Mouse (Mus musculus) limb, embryonic 14.5 days (tissue): ENCODE data around the gene Retnlb. TPM values are rescaled to one million over a fixed set of nuclear protein-coding genes. Genes with fewer than 3 reads are reported as not detected.

Experiments
- ATAC-seq: fragments of 200-750 bp; cut with Nextera tagmentation; 2 replicates; pipeline ENCODE4 v1.8.0; 2017; ENCODE audit warnings: low read depth, moderate number of reproducible peaks, moderate TSS enrichment; ENCODE audit not compliant: low FRiP score
- DNase-seq: peaks from one replicate; pipeline ENCODE4 v3.0.0-alpha.2; 2015; ENCODE audit warnings: low spot score
- H3K27ac ChIP-seq: fragments of 300-500 bp; sonication (generic); replicated peaks from 2 replicates; pipeline ENCODE4 v1.5.1; 2014; ENCODE audit warnings: low read depth, mild to moderate bottlenecking, low read length, moderate library complexity, mixed read lengths
- H3K27me3 ChIP-seq: fragments of 300-500 bp; sonication (generic); 2 replicates; pipeline ENCODE4 v1.6.1; 2014; ENCODE audit warnings: low read length, mixed read lengths; ENCODE audit not compliant: control insufficient read depth, insufficient read depth
- H3K36me3 ChIP-seq: fragments of 300-500 bp; sonication (generic); 2 replicates; pipeline ENCODE4 v1.6.1; 2014; ENCODE audit warnings: mild to moderate bottlenecking, low read length, moderate library complexity, mixed read lengths; ENCODE audit not compliant: control insufficient read depth, insufficient read depth
- H3K4me1 ChIP-seq: fragments of 300-500 bp; sonication (generic); 2 replicates; pipeline ENCODE4 v1.6.1; 2014; ENCODE audit warnings: antibody characterized with exemption, low read length, mixed read lengths; ENCODE audit not compliant: control insufficient read depth, insufficient read depth
- H3K4me2 ChIP-seq: fragments of 300-500 bp; sonication (generic); replicated peaks from 2 replicates; pipeline ENCODE4 v1.6.1; 2014; ENCODE audit warnings: low read depth, mild to moderate bottlenecking, low read length, moderate library complexity; ENCODE audit not compliant: severe bottlenecking
- H3K4me3 ChIP-seq: fragments of 300-500 bp; sonication (generic); replicated peaks from 2 replicates; pipeline ENCODE4 v1.5.1; 2014; ENCODE audit warnings: low read length
- H3K9ac ChIP-seq: fragments of 300-500 bp; sonication (generic); 2 replicates; pipeline ENCODE4 v1.6.1; 2014; ENCODE audit warnings: mild to moderate bottlenecking, low read depth, low read length, moderate library complexity; ENCODE audit not compliant: severe bottlenecking
- H3K9me3 ChIP-seq: fragments of 300-500 bp; sonication (generic); 2 replicates; pipeline ENCODE4 v1.6.1; 2016; ENCODE audit warnings: low read length; ENCODE audit not compliant: control insufficient read depth
- POLR2A ChIP-seq: fragments of 200-500 bp; IDR thresholded peaks from 2 replicates; pipeline ENCODE4 v1.8.0; 2012; ENCODE audit warnings: inconsistent platforms, mild to moderate bottlenecking, moderate library complexity, borderline replicate concordance; ENCODE audit not compliant: insufficient read depth, insufficient read length; ENCODE audit errors: extremely low read depth
- WGBS: fragments of 180-500 bp; shearing (Covaris S2); extraction: QIAGEN DNeasy Blood & Tissue Kit; methylation state at CpG from one replicate; pipeline ENCODE4 v1.1.7; 2014; 5-methylcytosine and 5-hydroxymethylcytosine counted together
- polyA plus RNA-seq, 2 experiments: library from polyadenylated mRNA; depleted of rRNA in 1 of 2; stranded (reverse) in 1 of 2; unstranded in 1 of 2; fragments of >200 nt; fragmentation: Nextera tagmentation in 1 of 2; extraction: Ambion mirVana in 1 of 2; gene quantifications; 2 replicates each; pipeline versions ENCODE4 v1.2.1 to v1.2.3; 2012 to 2014

Retnlb gene
- polyA plus RNA-seq, 2 experiments, result not detected

- H3K36me3 ChIP-seq, result no peaks in the 10 kb centered on the region
- TF ChIP-seq POLR2A, result no peak
- H3K27ac ChIP-seq, result no peak overlapping the region
- H3K27me3 ChIP-seq, result no peaks in the 10 kb centered on the region
- no peak overlapping the region for H3K9ac ChIP-seq
- no peak overlapping the region for H3K4me3 ChIP-seq
- ATAC-seq, result no peak
- H3K4me1 ChIP-seq, result no peaks in the 10 kb centered on the region
- no peak overlapping the region for H3K4me2 ChIP-seq
- WGBS, result 55% methylated on average over 2 of the region's 2 CpGs
- DNase-seq, result no peak
- H3K9me3 ChIP-seq, result no peaks in the 10 kb centered on the region
Measured at GRCm38 (mm10) chr16:48809374-48809773, 7.3 kb upstream of the Retnlb start.

- H3K9me3 ChIP-seq, result no peaks in the 10 kb centered on the region
- no peak overlapping the region for H3K9ac ChIP-seq
- WGBS, result 60% methylated on average over 7 of the region's 7 CpGs
- no peak overlapping the region for H3K4me2 ChIP-seq
- no peaks in the 10 kb centered on the region for H3K27me3 ChIP-seq
- H3K4me3 ChIP-seq, result no peak overlapping the region
- H3K4me1 ChIP-seq, result no peaks in the 10 kb centered on the region
- no peak for TF ChIP-seq POLR2A
- ATAC-seq, result no peak
- no peak overlapping the region for H3K27ac ChIP-seq
- no peak for DNase-seq
- H3K36me3 ChIP-seq, result no peaks in the 10 kb centered on the region
Measured at GRCm38 (mm10) chr16:48811881-48812436, 4.7 kb upstream of the Retnlb start.

- H3K36me3 ChIP-seq, result no peaks in the 10 kb centered on the region
- no peak for ATAC-seq
- no peak overlapping the region for H3K9ac ChIP-seq
- H3K4me2 ChIP-seq, result no peak overlapping the region
- TF ChIP-seq POLR2A, result no peak
- WGBS, result 93% methylated on average over 6 of the region's 6 CpGs
- no peak for DNase-seq
- no peaks in the 10 kb centered on the region for H3K27me3 ChIP-seq
- H3K27ac ChIP-seq, result no peak overlapping the region
- no peaks in the 10 kb centered on the region for H3K9me3 ChIP-seq
- H3K4me1 ChIP-seq, result no peaks in the 10 kb centered on the region
- H3K4me3 ChIP-seq, result no peak overlapping the region
Measured at GRCm38 (mm10) chr16:48818524-48818923, 1.9 kb downstream of the Retnlb start.

- H3K4me1 ChIP-seq, result no peaks in the 10 kb centered on the region
- no peaks in the 10 kb centered on the region for H3K27me3 ChIP-seq
- ATAC-seq, result no peak
- TF ChIP-seq POLR2A, result no peak
- no peak overlapping the region for H3K27ac ChIP-seq
- WGBS, result 87% methylated on average over 3 of the region's 3 CpGs
- H3K36me3 ChIP-seq, result no peaks in the 10 kb centered on the region
- no peak for DNase-seq
- H3K4me2 ChIP-seq, result no peak overlapping the region
- H3K4me3 ChIP-seq, result no peak overlapping the region
- H3K9me3 ChIP-seq, result no peaks in the 10 kb centered on the region
- no peak overlapping the region for H3K9ac ChIP-seq
Measured at GRCm38 (mm10) chr16:48826474-48826873, 9.8 kb downstream of the Retnlb start.

GRCm38 (mm10) chr16:48827625-48828024, 11.0 kb downstream of the Retnlb start:
- WGBS, result 43% methylated on average over 1 of the region's 1 CpGs
- H3K9me3 ChIP-seq, result no peaks in the 10 kb centered on the region
- ATAC-seq, result no peak

GRCm38 (mm10) chr16:48829060-48829459, 12.4 kb downstream of the Retnlb start:
- H3K27ac ChIP-seq, result no peak overlapping the region
- no peak overlapping the region for H3K4me3 ChIP-seq
- H3K27me3 ChIP-seq, result no peaks in the 10 kb centered on the region
- no peak for TF ChIP-seq POLR2A
- H3K9ac ChIP-seq, result no peak overlapping the region
- no peak overlapping the region for H3K4me2 ChIP-seq
- no peaks in the 10 kb centered on the region for H3K4me1 ChIP-seq
- H3K36me3 ChIP-seq, result no peaks in the 10 kb centered on the region
- H3K9me3 ChIP-seq, result no peaks in the 10 kb centered on the region
- DNase-seq (no peak), ATAC-seq (no peak)
- WGBS, result 85% methylated on average over 4 of the region's 4 CpGs

More at GRCm38 (mm10) chr16:48827625-48828024, 11.0 kb downstream of the Retnlb start:
- no peak for TF ChIP-seq POLR2A
- Histone ChIP-seq H3K4me2 (no peak overlapping the region), H3K27ac (no peak overlapping the region), H3K36me3 (no peaks in the 10 kb centered on the region), H3K9ac (no peak overlapping the region), H3K4me1 (no peaks in the 10 kb centered on the region), H3K4me3 (no peak overlapping the region), H3K27me3 (no peaks in the 10 kb centered on the region)
- no peak for DNase-seq
